Mouse (Mus musculus): ENCODE data around the gene Oxct2b. TPM values are rescaled to one million over a fixed set of nuclear protein-coding genes. Genes with fewer than 3 reads are reported as not detected.
"Not testable (repeated sequence)": the region's sequence is repeated elsewhere in the genome, so short reads cannot be mapped to it uniquely, and the experiment has no call there.

Oxct2b gene
- polyA plus RNA-seq, 1 experiment from 2014 or later: not detected

DNA sequence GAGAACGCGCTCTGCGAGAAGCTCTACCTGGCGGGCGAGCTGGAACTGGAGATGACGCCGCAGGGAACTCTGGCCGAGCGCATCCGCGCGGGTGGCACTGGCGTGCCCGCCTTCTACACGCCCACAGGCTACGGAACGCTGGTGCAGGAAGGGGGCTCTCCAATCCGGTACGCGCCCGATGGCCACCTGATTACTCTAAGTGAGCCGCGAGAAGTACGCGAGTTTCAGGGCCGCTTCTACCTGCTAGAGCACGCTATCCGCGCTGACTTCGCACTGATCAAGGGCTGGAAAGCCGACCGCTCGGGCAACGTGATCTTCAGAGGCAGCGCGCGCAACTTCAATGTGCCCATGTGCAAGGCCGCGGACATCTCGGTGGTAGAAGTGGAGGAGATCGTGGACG, 574 bp downstream of the Oxct2b start:
- H3K36me3 ChIP-seq; ATAC-seq; H3K4me1 ChIP-seq; H3K9me3 ChIP-seq (replicated peaks); H3K27ac ChIP-seq; H3K9ac ChIP-seq: not testable (repeated sequence)
- peaks cover 44% of the 10 kb centered on the region for H3K27me3 ChIP-seq (replicated peaks)
- H3K4me3 ChIP-seq: peak overlapping the region; percentile 15
- H3K4me2 ChIP-seq: peak overlapping the region; percentile 44; the same call in 1 of the 2 replicates
- WGBS (ENCODE audit: insufficient replicate concordance): 18% methylated on average over 27 of the region's 42 CpGs

DNA sequence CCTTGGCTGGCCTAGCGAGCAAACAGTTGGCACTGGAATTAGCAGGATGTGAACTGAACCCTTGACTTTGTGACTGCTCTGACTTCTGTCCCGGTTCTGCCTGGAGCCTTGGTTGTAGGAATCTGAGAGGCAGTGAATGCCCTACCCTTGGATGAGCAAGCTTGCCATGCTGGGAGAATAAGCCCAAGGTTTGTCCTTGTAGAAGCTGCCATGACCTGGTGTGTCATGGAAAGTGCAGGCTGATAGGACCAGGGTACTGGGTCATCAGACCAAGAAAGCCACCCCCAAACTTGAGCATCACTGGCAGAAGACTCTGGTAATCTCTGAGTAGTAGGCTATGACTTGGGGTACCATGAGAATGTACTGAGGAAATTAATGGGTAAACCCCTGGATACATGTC, 5.2 kb downstream of the Oxct2b start:
- Histone ChIP-seq H3K27ac (no peak overlapping the region), H3K4me2 (no peak overlapping the region), H3K9me3 (replicated peaks) (no peaks in the 10 kb centered on the region), H3K4me3 (no peak overlapping the region), H3K27me3 (replicated peaks) (peaks cover 19% of the 10 kb centered on the region), H3K36me3 (peaks cover 28% of the 10 kb centered on the region), H3K4me1 (no peaks in the 10 kb centered on the region), H3K9ac (no peak overlapping the region)
- WGBS (ENCODE audit: insufficient replicate concordance): 74% methylated on average over 2 of the region's 2 CpGs
- no peak for ATAC-seq

GRCm38 (mm10) chr4:123126626-123127025, 10.6 kb downstream of the Oxct2b start:
- H3K9ac ChIP-seq: no peak overlapping the region
- H3K4me2 ChIP-seq: no peak overlapping the region
- peaks cover 80% of the 10 kb centered on the region for H3K36me3 ChIP-seq
- no peaks in the 10 kb centered on the region for H3K4me1 ChIP-seq
- no peak for ATAC-seq
- whole genome bisulfite sequencing (ENCODE audit: insufficient replicate concordance): 75% methylated on average over 7 of the region's 7 CpGs
- H3K27ac ChIP-seq: no peak overlapping the region
- H3K27me3 ChIP-seq (replicated peaks): no peaks in the 10 kb centered on the region
- H3K9me3 ChIP-seq (replicated peaks): no peaks in the 10 kb centered on the region
- H3K4me3 ChIP-seq: no peak overlapping the region

DNA sequence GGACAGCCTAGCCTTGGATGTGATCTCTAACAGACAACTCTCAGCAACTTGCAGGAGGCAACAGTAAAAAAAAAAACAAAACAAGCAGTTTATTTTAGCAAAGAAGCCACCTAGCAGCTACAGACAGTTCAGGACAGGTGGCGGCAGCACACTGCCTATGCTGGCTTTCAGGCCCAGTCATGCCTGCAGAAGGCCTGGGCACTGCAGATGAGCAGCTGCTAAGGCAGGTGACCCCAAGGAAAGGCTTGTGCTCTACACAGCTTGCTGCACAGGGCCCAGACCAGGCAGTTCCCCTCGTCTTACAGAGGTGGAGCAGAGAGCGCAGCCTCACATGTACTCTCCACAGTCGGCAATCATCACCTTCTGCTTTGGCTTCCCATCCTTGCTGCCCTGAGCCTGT, 11.0 kb downstream of the Oxct2b start:
- Histone ChIP-seq H3K27me3 (replicated peaks) (no peaks in the 10 kb centered on the region), H3K27ac (no peak overlapping the region), H3K4me1 (no peaks in the 10 kb centered on the region), H3K36me3 (peaks cover 84% of the 10 kb centered on the region), H3K4me2 (no peak overlapping the region), H3K9ac (no peak overlapping the region), H3K9me3 (replicated peaks) (no peaks in the 10 kb centered on the region), H3K4me3 (no peak overlapping the region)
- 84% methylated on average over 4 of the region's 4 CpGs for WGBS (ENCODE audit: insufficient replicate concordance)
- ATAC-seq: no peak

- H3K9ac ChIP-seq: no peak overlapping the region
- WGBS (ENCODE audit: insufficient replicate concordance): 65% methylated on average over 3 of the region's 3 CpGs
- no peak overlapping the region for H3K27ac ChIP-seq
- no peak overlapping the region for H3K4me3 ChIP-seq
- H3K9me3 ChIP-seq (replicated peaks): no peaks in the 10 kb centered on the region
- H3K36me3 ChIP-seq: peaks cover 45% of the 10 kb centered on the region
- 0 out of 2 replicates have a peak overlapping the region, but pooled peaks have one; percentile 2 for H3K4me2 ChIP-seq
- ATAC-seq: no peak
- H3K4me1 ChIP-seq: peaks cover 30% of the 10 kb centered on the region
- H3K27me3 ChIP-seq (replicated peaks): 0 out of 2 replicates have a peak, but pooled peaks cover 5% of the 10 kb centered on the region
Measured at GRCm38 (mm10) chr4:123137551-123137950, 21.5 kb downstream of the Oxct2b start.

GRCm38 (mm10) chr4:123139513-123140154, 23.6 kb downstream of the Oxct2b start, which contains the start of gene Ppie:
TSS of gene Ppie (minus strand) at chr4:123139951.
- H3K4me2 ChIP-seq: peak within 1 kb of the TSS; percentile 81

DNA sequence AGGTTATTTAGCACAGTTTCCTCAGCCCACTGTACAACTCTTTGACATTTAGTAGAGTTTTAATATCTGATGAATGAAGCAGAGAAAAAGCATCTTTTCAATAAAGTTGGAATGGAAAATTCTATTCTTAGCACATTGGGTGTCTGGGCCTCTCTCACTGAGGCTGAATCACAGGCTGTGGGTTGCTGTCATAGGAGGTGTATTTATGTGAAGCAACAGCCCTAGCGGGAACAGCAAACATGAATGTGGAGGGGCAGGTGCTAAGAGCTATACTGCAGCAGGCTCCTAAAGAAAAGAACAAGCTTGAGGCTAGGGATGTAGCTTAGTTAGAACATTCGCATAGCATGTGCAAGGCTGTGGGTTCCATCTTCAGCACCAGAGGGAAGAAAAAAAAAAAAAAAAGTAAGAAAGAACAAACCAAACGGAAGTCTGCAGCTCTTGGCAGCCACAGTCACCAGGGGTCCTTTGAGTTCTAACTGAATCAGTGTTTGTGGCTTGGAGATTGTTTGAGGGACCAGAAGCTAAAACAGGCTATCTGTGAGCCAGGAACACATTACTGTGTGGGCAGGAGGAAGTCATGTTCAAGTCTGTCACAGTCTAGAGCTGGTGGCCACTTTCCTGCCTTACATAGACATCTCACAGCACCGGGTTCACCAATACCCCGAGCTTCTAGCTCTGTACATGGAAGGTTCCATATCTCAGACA, 31.5 kb downstream of the Oxct2b start:
- Histone ChIP-seq H3K4me2 (no peak overlapping the region), H3K36me3 (no peaks in the 10 kb centered on the region), H3K4me3 (no peak overlapping the region), H3K4me1 (no peaks in the 10 kb centered on the region), H3K27ac (no peak overlapping the region), H3K9me3 (replicated peaks) (no peaks in the 10 kb centered on the region), H3K27me3 (replicated peaks) (peaks cover 28% of the 10 kb centered on the region), H3K9ac (no peak overlapping the region)
- no peak for ATAC-seq
- 42% methylated on average over 5 of the region's 5 CpGs for WGBS (ENCODE audit: insufficient replicate concordance)

More at GRCm38 (mm10) chr4:123139513-123140154, 23.6 kb downstream of the Oxct2b start, which contains the start of gene Ppie:
- under 1% methylated on average over 34 of the region's 34 CpGs for WGBS (ENCODE audit: insufficient replicate concordance)
- ATAC-seq: peak; percentile 94
- Histone ChIP-seq H3K9ac (peak within 1 kb of the TSS; percentile 80), H3K9me3 (replicated peaks) (no peaks in the 10 kb centered on the region), H3K4me1 (peaks cover 30% of the 10 kb centered on the region), H3K27me3 (replicated peaks) (0 out of 2 replicates have a peak, but pooled peaks cover 8% of the 10 kb centered on the region), H3K36me3 (peaks cover 26% of the 10 kb centered on the region), H3K4me3 (peak within 1 kb of the TSS; percentile 82), H3K27ac (peak within 1 kb of the TSS; percentile 76)

- no peaks in the 10 kb centered on the region for H3K36me3 ChIP-seq
- H3K4me1 ChIP-seq: no peaks in the 10 kb centered on the region
- 66% methylated on average over 4 of the region's 4 CpGs for WGBS (ENCODE audit: insufficient replicate concordance)
- no peak overlapping the region for H3K4me2 ChIP-seq
- no peaks in the 10 kb centered on the region for H3K9me3 ChIP-seq (replicated peaks)
- no peak overlapping the region for H3K27ac ChIP-seq
- H3K4me3 ChIP-seq: no peak overlapping the region
- ATAC-seq: no peak
- no peak overlapping the region for H3K9ac ChIP-seq
- peaks cover 15% of the 10 kb centered on the region; the same call in 1 of the 2 replicates for H3K27me3 ChIP-seq (replicated peaks)
Measured at GRCm38 (mm10) chr4:123152003-123152402, 35.9 kb downstream of the Oxct2b start.

DNA sequence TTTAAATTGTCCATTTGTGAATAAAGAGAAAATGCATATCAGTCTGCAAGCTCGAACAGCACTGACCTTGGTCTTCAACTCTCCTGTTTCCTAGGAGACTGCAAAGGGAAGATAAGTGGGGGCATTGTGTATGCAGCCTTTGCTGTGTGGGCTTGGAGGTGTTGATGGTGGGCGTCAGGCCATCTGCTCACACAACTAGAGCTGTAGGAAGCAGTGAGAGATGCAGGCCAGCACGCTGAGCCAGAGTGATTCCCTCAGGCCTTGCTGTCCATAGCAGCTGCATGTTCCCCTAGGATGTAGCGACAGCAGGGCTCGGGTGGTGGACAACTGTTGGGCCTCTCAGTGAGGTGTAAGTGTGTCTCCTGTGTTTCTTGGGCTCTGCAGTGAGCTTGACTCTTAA, 36.9 kb downstream of the Oxct2b start:
- ATAC-seq: no peak
- H3K9me3 ChIP-seq (replicated peaks): no peaks in the 10 kb centered on the region
- H3K27ac ChIP-seq: no peak overlapping the region
- H3K4me1 ChIP-seq: no peaks in the 10 kb centered on the region
- H3K4me2 ChIP-seq: no peak overlapping the region
- no peak overlapping the region for H3K9ac ChIP-seq
- WGBS (ENCODE audit: insufficient replicate concordance): 46% methylated on average over 5 of the region's 5 CpGs
- H3K36me3 ChIP-seq: no peaks in the 10 kb centered on the region
- H3K4me3 ChIP-seq: no peak overlapping the region
- peaks cover 5% of the 10 kb centered on the region; the same call in 1 of the 2 replicates for H3K27me3 ChIP-seq (replicated peaks)

DNA sequence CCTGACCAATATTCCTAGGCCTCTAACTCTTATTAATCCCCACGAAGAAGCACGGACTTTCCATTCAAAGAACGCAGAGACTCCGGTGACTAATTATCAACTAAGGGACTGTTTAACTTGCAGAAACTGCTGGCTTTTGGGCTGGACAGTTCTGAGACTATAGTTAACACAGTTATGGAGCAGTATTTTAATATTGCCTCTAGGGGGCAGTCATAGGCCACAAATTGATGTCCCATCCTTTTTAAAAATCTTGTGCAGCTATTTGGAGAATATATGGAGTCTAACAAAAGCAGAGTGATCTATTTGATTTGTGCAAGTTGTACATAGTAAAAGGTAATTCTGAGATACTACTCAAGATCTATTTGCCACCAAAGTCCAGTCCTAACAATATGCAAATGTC, 38.9 kb downstream of the Oxct2b start:
- H3K4me2 ChIP-seq: no peak overlapping the region
- WGBS (ENCODE audit: insufficient replicate concordance): 13% methylated on average over 4 of the region's 4 CpGs
- H3K27ac ChIP-seq: no peak overlapping the region

GRCm38 (mm10) chr4:123155427-123155826, 39.4 kb downstream of the Oxct2b start:
- Histone ChIP-seq H3K27me3 (replicated peaks) (peaks cover 15% of the 10 kb centered on the region; the same call in 1 of the 2 replicates), H3K4me2 (no peak overlapping the region), H3K4me1 (no peaks in the 10 kb centered on the region), H3K4me3 (no peak overlapping the region), H3K9me3 (replicated peaks) (no peaks in the 10 kb centered on the region), H3K36me3 (no peaks in the 10 kb centered on the region), H3K27ac (no peak overlapping the region), H3K9ac (no peak overlapping the region)
- ATAC-seq: no peak
- WGBS (ENCODE audit: insufficient replicate concordance): 36% methylated on average over 2 of the region's 2 CpGs

More for the DNA sequence above, 38.9 kb downstream of the Oxct2b start:
- Histone ChIP-seq H3K27me3 (replicated peaks) (peaks cover 12% of the 10 kb centered on the region; the same call in 1 of the 2 replicates), H3K4me3 (no peak overlapping the region), H3K4me1 (no peaks in the 10 kb centered on the region), H3K9ac (no peak overlapping the region), H3K9me3 (replicated peaks) (no peaks in the 10 kb centered on the region), H3K36me3 (no peaks in the 10 kb centered on the region)
- no peak for ATAC-seq

DNA sequence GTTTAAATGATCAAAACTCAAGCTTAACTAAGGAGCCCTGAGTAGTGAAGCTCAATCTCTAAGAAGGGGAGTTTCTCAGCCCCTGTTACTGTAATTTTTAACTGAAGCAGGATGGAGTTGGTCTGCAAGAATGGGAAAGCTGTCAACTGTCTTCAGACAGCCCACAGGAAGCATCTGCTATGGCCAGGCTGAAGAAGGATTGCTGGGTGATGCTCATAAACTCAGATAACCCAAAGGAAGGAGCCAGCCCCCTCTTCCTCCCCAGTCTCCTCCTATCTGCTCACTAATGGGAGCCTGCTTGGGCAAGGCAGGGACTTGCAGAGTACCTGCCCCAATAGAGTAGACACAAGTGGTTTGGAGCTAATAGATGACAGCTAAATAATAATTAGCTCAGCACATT, 39.8 kb downstream of the Oxct2b start:
- Histone ChIP-seq H3K4me2 (no peak overlapping the region), H3K27ac (no peak overlapping the region), H3K4me3 (no peak overlapping the region), H3K36me3 (no peaks in the 10 kb centered on the region), H3K27me3 (replicated peaks) (peaks cover 15% of the 10 kb centered on the region; the same call in 1 of the 2 replicates), H3K9me3 (replicated peaks) (no peaks in the 10 kb centered on the region), H3K4me1 (no peaks in the 10 kb centered on the region), H3K9ac (no peak overlapping the region)
- no peak for ATAC-seq

Measured in liver, embryonic 12.5 days (tissue).